Mouse (Mus musculus): Measurements from ENCODE around the gene H2-M10.6. TPM values are rescaled to one million over a fixed set of nuclear protein-coding genes. Genes with fewer than 3 reads are reported as not detected.
"Not testable (repeated sequence)": the region's sequence is repeated elsewhere in the genome, so short reads cannot be mapped to it uniquely, and the experiment has no call there.

The H2-M10.6 gene
- not detected in 2 replicates for polyA plus RNA-seq (2015; fragmentation: Nextera tagmentation; extraction: Ambion mirVana)

- no peak for ATAC-seq (ENCODE audit: insufficient number of reproducible peaks, insufficient read depth, low FRiP score, low TSS enrichment, low read depth)
- Histone ChIP-seq H3K36me3 (no peaks in the 10 kb centered on the region), H3K4me1 (no peaks in the 10 kb centered on the region), H3K27ac (no peak within 1 kb of the TSS), H3K9ac (no peak within 1 kb of the TSS), H3K27me3 (no peaks in the 10 kb centered on the region), H3K4me2 (no peak within 1 kb of the TSS), H3K4me3 (no peak within 1 kb of the TSS), H3K9me3 (no peaks in the 10 kb centered on the region)
Observed at GRCm38 (mm10) chr17:36811871-36812270, at the start of gene H2-M10.6. Gene H2-M10.6, plus strand, starts transcription at chr17:36812171.

DNA sequence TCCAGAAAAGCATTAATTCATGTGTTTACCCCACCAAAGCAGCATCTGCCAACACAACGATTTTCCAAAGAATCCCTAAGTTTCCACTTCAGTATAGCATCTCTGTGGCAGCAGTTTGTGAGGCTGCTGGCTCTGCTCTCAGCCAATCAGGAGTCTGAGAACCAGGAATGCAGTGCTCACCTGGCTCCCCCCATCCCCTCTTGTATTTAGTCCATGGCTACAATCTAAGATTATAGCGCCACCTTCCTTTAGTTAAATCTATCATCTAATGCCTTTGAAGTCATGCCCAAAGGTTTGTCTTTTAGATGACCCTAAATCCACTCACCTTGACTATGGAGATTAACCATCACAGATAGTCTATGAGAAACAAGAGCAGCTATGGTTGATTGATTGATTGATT lies 48.2 kb upstream of the H2-M10.6 start:
- Histone ChIP-seq H3K9ac (no peak overlapping the region), H3K27me3 (no peaks in the 10 kb centered on the region), H3K27ac (no peak overlapping the region), H3K9me3 (no peaks in the 10 kb centered on the region), H3K4me1 (no peaks in the 10 kb centered on the region), H3K36me3 (no peaks in the 10 kb centered on the region), H3K4me3 (no peak overlapping the region), H3K4me2 (no peak overlapping the region)
- 56% methylated on average over 2 of the region's 2 CpGs for WGBS
- no peak for ATAC-seq (ENCODE audit: insufficient number of reproducible peaks, insufficient read depth, low FRiP score, low TSS enrichment, low read depth)

GRCm38 (mm10) chr17:36764244-36764643 lies 47.7 kb upstream of the H2-M10.6 start:
- not testable (repeated sequence) for H3K4me3 ChIP-seq; ATAC-seq (ENCODE audit: insufficient number of reproducible peaks, insufficient read depth, low FRiP score, low TSS enrichment, low read depth); H3K4me2 ChIP-seq; H3K4me1 ChIP-seq; H3K36me3 ChIP-seq; H3K27me3 ChIP-seq; H3K9ac ChIP-seq; H3K27ac ChIP-seq; H3K9me3 ChIP-seq
- 33% methylated on average over 2 of the region's 2 CpGs for WGBS

- not testable (repeated sequence) for H3K4me1 ChIP-seq; H3K4me3 ChIP-seq; H3K36me3 ChIP-seq; ATAC-seq (ENCODE audit: insufficient number of reproducible peaks, insufficient read depth, low FRiP score, low TSS enrichment, low read depth); H3K4me2 ChIP-seq; H3K9me3 ChIP-seq; H3K27me3 ChIP-seq; H3K27ac ChIP-seq; H3K9ac ChIP-seq
- WGBS, result 73% methylated on average over 2 of the region's 2 CpGs
Observed at GRCm38 (mm10) chr17:36765403-36765802, 46.6 kb upstream of the H2-M10.6 start.

DNA sequence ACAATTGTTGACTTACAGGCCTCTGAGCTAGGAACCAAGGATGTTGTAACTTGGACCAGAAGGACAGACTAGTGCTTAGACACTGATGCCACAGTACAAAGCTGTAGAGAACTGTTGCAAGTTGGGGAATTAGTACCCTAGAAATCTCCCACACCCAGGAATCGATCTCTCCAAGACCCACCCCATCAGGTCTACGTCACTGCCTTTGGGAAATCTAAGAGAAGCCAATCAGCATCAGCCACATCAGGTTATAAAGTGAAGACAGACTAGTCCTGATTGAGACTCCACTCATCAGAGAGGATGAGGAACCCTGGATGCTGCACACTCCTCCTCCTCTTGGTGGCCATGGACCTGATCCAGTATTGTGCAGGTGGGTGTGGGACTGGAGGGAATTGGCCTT lies 39.4 kb upstream of the H2-M10.6 start, which contains the start of gene H2-M10.5:
Gene H2-M10.5 (plus strand): TSS at position 301 of the 400 bp plus-strand sequence.
- ATAC-seq (ENCODE audit: insufficient number of reproducible peaks, insufficient read depth, low FRiP score, low TSS enrichment, low read depth); H3K27me3 ChIP-seq; H3K27ac ChIP-seq; H3K4me1 ChIP-seq; H3K9me3 ChIP-seq; H3K4me3 ChIP-seq; H3K4me2 ChIP-seq; H3K36me3 ChIP-seq; H3K9ac ChIP-seq: not testable (repeated sequence)
- 73% methylated on average over 2 of the region's 2 CpGs for WGBS

GRCm38 (mm10) chr17:36781533-36781932 lies 30.4 kb upstream of the H2-M10.6 start:
- Histone ChIP-seq H3K4me2 (no peak overlapping the region), H3K4me1 (no peaks in the 10 kb centered on the region)
- 61% methylated on average over 3 of the region's 3 CpGs for WGBS

GRCm38 (mm10) chr17:36786483-36786886 lies 25.5 kb upstream of the H2-M10.6 start:
- H3K4me3 ChIP-seq; ATAC-seq (ENCODE audit: insufficient number of reproducible peaks, insufficient read depth, low FRiP score, low TSS enrichment, low read depth); H3K27ac ChIP-seq; H3K9me3 ChIP-seq; H3K4me2 ChIP-seq; H3K27me3 ChIP-seq; H3K9ac ChIP-seq; H3K36me3 ChIP-seq; H3K4me1 ChIP-seq: not testable (repeated sequence)
- WGBS, result 42% methylated on average over 1 of the region's 1 CpGs

More at GRCm38 (mm10) chr17:36781533-36781932, 30.4 kb upstream of the H2-M10.6 start:
- H3K36me3 ChIP-seq, result no peaks in the 10 kb centered on the region
- ATAC-seq (ENCODE audit: insufficient number of reproducible peaks, insufficient read depth, low FRiP score, low TSS enrichment, low read depth), result no peak
- no peaks in the 10 kb centered on the region for H3K27me3 ChIP-seq
- H3K27ac ChIP-seq, result no peak overlapping the region
- no peaks in the 10 kb centered on the region for H3K9me3 ChIP-seq
- H3K9ac ChIP-seq, result no peak overlapping the region
- H3K4me3 ChIP-seq, result no peak overlapping the region

DNA sequence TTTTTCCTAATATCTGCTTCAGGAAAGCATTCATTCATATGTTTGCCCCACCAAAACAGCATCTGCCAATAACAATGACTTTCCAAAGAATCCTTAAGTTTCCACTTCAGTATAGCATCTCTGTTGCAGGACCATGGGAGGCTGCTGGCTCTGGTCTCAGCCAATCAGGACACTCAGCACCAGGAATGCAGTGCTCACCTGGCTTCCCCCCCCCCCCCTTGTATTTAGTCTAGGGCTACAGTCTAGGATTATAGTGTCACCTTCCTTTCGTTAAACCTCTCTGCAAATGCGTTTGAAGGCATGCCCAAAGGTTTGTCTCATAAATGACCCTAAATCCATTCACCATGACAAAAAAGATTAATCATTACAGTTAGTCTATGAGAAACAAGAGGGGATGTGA lies 23.6 kb upstream of the H2-M10.6 start:
- H3K4me1 ChIP-seq, result no peaks in the 10 kb centered on the region
- no peak overlapping the region for H3K27ac ChIP-seq
- 71% methylated on average over 2 of the region's 2 CpGs for WGBS
- no peak overlapping the region for H3K4me2 ChIP-seq
- no peaks in the 10 kb centered on the region for H3K9me3 ChIP-seq
- no peak for ATAC-seq (ENCODE audit: insufficient number of reproducible peaks, insufficient read depth, low FRiP score, low TSS enrichment, low read depth)
- no peaks in the 10 kb centered on the region for H3K27me3 ChIP-seq
- H3K36me3 ChIP-seq, result no peaks in the 10 kb centered on the region
- H3K9ac ChIP-seq, result no peak overlapping the region
- H3K4me3 ChIP-seq, result no peak overlapping the region

DNA sequence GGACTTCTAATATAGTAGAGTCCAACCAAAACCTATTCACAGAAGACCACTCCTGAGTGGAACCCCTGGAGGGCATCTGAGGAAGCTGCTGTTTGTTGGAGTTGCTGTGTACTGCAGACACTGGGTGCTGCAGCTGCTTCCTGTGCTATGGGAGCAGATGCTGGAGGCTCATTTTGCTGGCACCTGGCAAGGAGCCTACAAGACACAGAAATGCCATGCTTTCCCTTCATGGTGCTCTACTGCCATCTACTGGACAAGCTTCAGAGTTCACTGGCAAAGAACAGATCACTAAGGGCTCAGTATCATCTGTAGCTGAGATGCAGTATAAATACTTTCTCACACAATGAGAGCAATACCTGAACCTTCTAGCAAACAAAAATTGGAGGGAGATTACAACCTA lies 23.2 kb upstream of the H2-M10.6 start:
- not testable (repeated sequence) for H3K4me1 ChIP-seq; H3K9me3 ChIP-seq; ATAC-seq (ENCODE audit: insufficient number of reproducible peaks, insufficient read depth, low FRiP score, low TSS enrichment, low read depth); H3K4me3 ChIP-seq; H3K4me2 ChIP-seq; H3K27ac ChIP-seq; H3K27me3 ChIP-seq; H3K9ac ChIP-seq; H3K36me3 ChIP-seq

DNA sequence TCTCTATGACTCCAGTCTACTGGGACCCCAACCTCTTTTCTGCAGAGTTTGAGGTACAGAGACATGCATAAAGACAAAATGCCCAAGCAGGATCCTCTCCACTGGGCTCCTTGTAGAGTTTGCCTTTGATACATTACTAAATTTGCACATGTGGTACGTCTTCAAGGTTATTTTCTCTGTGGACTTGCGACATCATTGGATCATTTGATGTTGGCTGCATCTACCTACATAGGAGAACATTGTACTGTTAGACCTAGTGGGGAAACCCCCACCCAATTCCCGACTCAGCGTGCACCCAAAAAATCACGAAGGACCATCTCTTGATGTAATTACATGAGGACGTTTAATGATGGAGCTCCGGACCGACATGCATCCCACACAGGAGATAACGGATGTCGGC lies 12.5 kb upstream of the H2-M10.6 start:
- no peaks in the 10 kb centered on the region for H3K27me3 ChIP-seq
- H3K4me1 ChIP-seq, result no peaks in the 10 kb centered on the region
- H3K27ac ChIP-seq, result no peak overlapping the region
- H3K4me3 ChIP-seq, result no peak overlapping the region
- H3K9me3 ChIP-seq, result no peaks in the 10 kb centered on the region
- no peak for ATAC-seq (ENCODE audit: insufficient number of reproducible peaks, insufficient read depth, low FRiP score, low TSS enrichment, low read depth)
- H3K9ac ChIP-seq, result no peak overlapping the region
- no peaks in the 10 kb centered on the region for H3K36me3 ChIP-seq
- 87% methylated on average over 10 of the region's 10 CpGs for WGBS
- no peak overlapping the region for H3K4me2 ChIP-seq

GRCm38 (mm10) chr17:36799921-36800462 lies 12.0 kb upstream of the H2-M10.6 start:
- H3K4me2 ChIP-seq; H3K4me3 ChIP-seq; H3K4me1 ChIP-seq; H3K9ac ChIP-seq; H3K27ac ChIP-seq; H3K36me3 ChIP-seq; ATAC-seq (ENCODE audit: insufficient number of reproducible peaks, insufficient read depth, low FRiP score, low TSS enrichment, low read depth); H3K27me3 ChIP-seq; H3K9me3 ChIP-seq: not testable (repeated sequence)
- 69% methylated on average over 4 of the region's 4 CpGs for WGBS

DNA sequence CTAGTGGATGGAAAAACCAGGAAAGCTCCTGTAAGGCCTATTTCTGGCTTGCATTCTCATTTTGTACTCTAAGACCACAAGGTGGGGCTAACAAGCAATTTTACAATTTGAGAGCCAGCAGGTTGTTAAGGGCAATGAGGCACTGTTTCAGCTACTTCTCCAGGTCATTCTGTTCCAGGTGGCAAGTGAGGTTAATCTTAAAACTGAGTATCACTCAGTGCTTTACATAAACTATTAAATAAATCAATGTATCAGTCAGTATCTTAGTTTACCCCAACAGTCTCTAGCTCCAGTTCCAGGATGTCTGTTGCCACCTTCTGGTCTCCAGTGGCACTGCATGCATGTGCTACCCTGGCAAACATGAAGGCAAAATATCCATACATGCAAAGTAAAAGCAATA lies 12.0 kb downstream of the H2-M10.6 start:
- Histone ChIP-seq H3K27ac (no peak overlapping the region), H3K9me3 (no peaks in the 10 kb centered on the region), H3K36me3 (no peaks in the 10 kb centered on the region), H3K4me2 (no peak overlapping the region), H3K4me3 (no peak overlapping the region), H3K9ac (no peak overlapping the region), H3K4me1 (no peaks in the 10 kb centered on the region), H3K27me3 (no peaks in the 10 kb centered on the region)
- no peak for ATAC-seq (ENCODE audit: insufficient number of reproducible peaks, insufficient read depth, low FRiP score, low TSS enrichment, low read depth)

DNA sequence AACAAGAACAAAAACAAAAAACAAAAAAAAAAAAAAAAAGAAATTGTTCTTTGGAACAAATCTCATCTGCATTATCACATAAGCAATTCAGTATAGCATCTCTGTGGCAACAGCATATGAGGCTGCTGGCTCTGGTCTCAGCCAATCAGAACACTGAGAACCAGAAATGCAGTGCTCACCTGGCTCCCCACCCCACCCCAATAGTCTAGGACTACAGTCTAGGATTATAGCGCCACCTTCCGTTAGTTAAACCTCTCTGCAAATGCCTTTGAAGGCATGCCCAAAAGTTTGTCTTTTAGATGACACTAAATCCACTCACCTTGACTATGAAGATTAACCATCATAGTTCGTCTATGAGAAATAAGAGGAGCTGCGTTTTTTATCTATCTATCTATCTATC lies 13.6 kb downstream of the H2-M10.6 start:
- Histone ChIP-seq H3K4me2 (no peak overlapping the region), H3K4me3 (no peak overlapping the region), H3K9ac (no peak overlapping the region), H3K27ac (no peak overlapping the region), H3K9me3 (no peaks in the 10 kb centered on the region), H3K27me3 (peaks cover 4% of the 10 kb centered on the region; the same call in 1 of the 2 replicates), H3K4me1 (no peaks in the 10 kb centered on the region), H3K36me3 (no peaks in the 10 kb centered on the region)
- no peak for ATAC-seq (ENCODE audit: insufficient number of reproducible peaks, insufficient read depth, low FRiP score, low TSS enrichment, low read depth)
- WGBS, result 23% methylated on average over 4 of the region's 4 CpGs

Data from embryonic facial prominence, embryonic 13.5 days (tissue).